Mouse (Mus musculus) cortical plate, adult 2 months (tissue): ENCODE measurements at regions not wholly inside any gene's neighbourhood (a gene's known extent, or its start where the extent isn't known, plus 50 kb on each side); places are given as distances from the start of the nearest gene placed in this dataset.

Experiments
- H3K27ac ChIP-seq: fragments of 200-500 bp; 2 replicates; pipeline ENCODE4 v1.5.1; 2012; ENCODE audit warnings: low read length, control low read depth, inconsistent platforms; ENCODE audit not compliant: insufficient read depth
- H3K4me1 ChIP-seq: fragments of 200-500 bp; 2 replicates; pipeline ENCODE4 v1.6.1; 2011; ENCODE audit warnings: low read length; ENCODE audit not compliant: control insufficient read depth, insufficient read depth
- H3K4me3 ChIP-seq: fragments of 200-500 bp; 2 replicates; pipeline ENCODE4 v1.5.1; 2011; ENCODE audit warnings: mild to moderate bottlenecking, low read length, control low read depth; ENCODE audit not compliant: insufficient read depth
- CTCF ChIP-seq: fragments of 200-500 bp; IDR thresholded peaks from 2 replicates; pipeline ENCODE4 v1.5.1; 2011; ENCODE audit warnings: mild to moderate bottlenecking, control low read depth, low read length; ENCODE audit not compliant: insufficient read depth; ENCODE audit errors: extremely low read depth
- POLR2A ChIP-seq: fragments of 200-500 bp; IDR thresholded peaks from 2 replicates; pipeline ENCODE4 v1.6.1; 2011; ENCODE audit warnings: mild to moderate bottlenecking, low read length, control low read depth; ENCODE audit not compliant: insufficient read depth; ENCODE audit errors: extremely low read depth

GRCm38 (mm10) chr2:72873948-72874347 lies 106.3 kb downstream of the Sp3 start:
- no peaks in the 10 kb centered on the region for H3K4me1 ChIP-seq
- H3K4me3 ChIP-seq: no peak overlapping the region
- no peak overlapping the region for H3K27ac ChIP-seq
- TF ChIP-seq CTCF (no peak), POLR2A (no peak)

GRCm38 (mm10) chr2:72874533-72874932 lies 105.7 kb downstream of the Sp3 start:
- Histone ChIP-seq H3K4me3 (no peak overlapping the region), H3K4me1 (no peaks in the 10 kb centered on the region), H3K27ac (no peak overlapping the region)
- TF ChIP-seq POLR2A (no peak), CTCF (no peak)

GRCm38 (mm10) chr2:72875677-72876076 lies 104.6 kb downstream of the Sp3 start:
- TF ChIP-seq CTCF (no peak), POLR2A (no peak)
- Histone ChIP-seq H3K4me3 (no peak overlapping the region), H3K27ac (no peak overlapping the region), H3K4me1 (no peaks in the 10 kb centered on the region)

GRCm38 (mm10) chr2:72880016-72880415 lies 100.2 kb downstream of the Sp3 start:
- Histone ChIP-seq H3K4me3 (no peak overlapping the region), H3K27ac (no peak overlapping the region), H3K4me1 (no peaks in the 10 kb centered on the region)
- TF ChIP-seq CTCF (no peak), POLR2A (no peak)

- TF ChIP-seq POLR2A (no peak), CTCF (no peak)
- Histone ChIP-seq H3K4me3 (no peak overlapping the region), H3K27ac (no peak overlapping the region), H3K4me1 (no peaks in the 10 kb centered on the region)
Measured at GRCm38 (mm10) chr2:72881554-72881953, 98.7 kb downstream of the Sp3 start.

- TF ChIP-seq CTCF (no peak), POLR2A (no peak)
- H3K4me3 ChIP-seq: no peak overlapping the region
- no peak overlapping the region for H3K27ac ChIP-seq
- no peaks in the 10 kb centered on the region for H3K4me1 ChIP-seq
Measured at GRCm38 (mm10) chr2:72886250-72886649, 94.0 kb downstream of the Sp3 start.
